Mouse (Mus musculus): ENCODE results near the gene Prok2.

Gene Prok2

GRCm38 (mm10) chr6:99692916-99693841 lies 33.0 kb downstream of the Prok2 start:
- peak; percentile 31 for DNase-seq (ENCODE audit: low read depth, low spot score)

DNA sequence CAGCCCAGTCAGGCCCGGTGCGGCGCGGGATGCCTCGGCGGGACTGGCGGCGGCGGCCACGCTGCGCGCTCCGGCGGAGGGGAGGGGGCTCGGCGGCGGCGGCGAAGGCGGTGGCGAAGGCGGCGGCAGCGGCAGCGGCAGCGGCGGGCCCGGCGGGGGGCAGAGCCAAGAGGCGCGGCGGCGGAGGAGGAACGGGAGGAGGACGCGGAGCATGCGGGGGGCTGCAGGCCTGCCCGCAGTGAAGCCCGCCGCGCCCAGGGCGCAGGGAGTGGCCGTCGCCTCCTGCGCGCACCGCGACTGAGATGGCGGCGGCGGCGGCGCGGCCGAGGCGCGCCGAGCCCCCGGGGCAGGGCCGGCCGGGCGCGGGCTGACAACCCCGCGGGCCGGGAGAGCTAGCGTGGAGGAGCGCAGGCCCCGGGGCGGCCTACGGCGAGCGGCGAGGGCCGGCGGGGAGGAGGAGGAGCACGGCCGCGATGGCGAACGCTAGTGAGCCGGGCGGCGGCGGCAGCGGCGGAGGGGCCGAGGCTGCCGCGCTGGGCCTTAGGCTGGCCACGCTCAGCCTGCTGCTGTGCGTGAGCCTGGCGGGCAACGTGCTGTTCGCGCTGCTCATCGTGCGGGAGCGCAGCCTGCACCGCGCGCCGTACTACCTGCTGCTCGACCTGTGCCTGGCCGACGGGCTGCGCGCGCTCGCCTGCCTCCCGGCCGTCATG lies 33.8 kb downstream of the Prok2 start, which contains the start of gene Gpr27:
Gpr27 (plus strand) TSS at position 474 of the 710 bp plus-strand sequence.
- peak; percentile 41 for DNase-seq (ENCODE audit: low read depth, low spot score)

DNA sequence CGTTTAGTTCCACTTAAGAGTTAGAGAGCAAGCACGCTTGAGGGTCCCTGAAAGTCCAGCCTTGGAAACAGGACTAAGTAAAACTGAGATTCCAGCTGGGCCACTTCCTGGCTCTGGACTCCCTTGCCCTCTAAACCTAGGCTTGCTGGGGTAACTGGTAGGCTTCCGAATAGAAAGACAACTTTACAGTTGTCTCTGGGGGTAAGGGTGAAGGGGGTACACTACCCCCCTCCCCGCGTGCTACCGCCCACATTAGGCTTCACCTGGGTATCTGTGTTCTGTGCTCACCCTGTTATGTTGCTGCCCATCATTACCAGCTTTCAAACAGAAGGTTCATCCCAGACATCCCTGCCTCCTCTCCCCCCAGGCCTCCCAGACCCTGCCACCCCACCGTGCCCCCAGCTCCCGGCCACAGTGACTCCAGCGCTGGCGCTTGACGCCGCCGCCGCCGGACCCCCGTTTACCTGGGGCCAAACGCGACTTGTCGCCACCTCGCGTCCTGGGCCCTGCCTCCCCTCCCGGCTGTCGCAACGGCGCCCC lies 34.5 kb downstream of the Prok2 start:
- DNase-seq (ENCODE audit: low read depth, low spot score) = peak; percentile 7

DNA sequence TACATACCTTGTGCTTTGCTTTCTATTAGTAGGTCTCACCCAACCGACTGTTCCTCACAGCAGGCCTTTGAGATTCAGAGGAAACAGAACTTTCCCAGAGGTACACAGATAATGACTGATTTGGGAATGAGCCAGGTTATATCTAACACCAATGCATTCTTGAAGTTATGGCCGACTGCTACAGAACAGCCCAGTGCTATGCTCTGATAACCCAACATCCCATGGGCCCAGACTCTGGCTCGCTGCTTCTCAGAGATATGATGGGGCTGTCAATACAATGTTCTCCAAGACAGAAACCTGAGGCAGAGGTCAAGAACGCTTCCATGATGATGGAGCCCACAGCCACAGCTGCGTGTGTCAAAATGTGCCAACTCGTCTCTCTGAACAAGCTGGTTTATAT lies 37.7 kb downstream of the Prok2 start:
- no peak for DNase-seq (ENCODE audit: low read depth, low spot score)

DNA sequence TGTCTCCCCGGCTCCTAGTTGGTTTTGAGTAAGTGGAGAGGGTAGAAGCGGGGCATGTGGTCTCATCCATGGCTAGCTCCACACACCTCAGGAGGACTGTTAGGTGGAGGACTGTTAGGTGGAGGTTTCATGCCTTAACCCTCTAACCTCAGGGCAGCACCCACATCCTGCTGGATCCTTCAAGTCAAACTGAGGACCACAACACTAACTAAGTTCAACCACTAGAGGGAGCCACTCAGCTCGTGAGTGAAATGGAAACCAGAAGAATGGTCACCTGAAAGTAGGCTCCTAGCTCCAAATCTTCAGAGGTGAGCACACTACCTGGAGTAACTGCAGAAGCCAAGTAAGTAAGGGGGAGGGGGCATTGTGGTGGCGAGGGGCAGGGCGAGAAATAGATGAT lies 41.3 kb downstream of the Prok2 start:
- DNase-seq (ENCODE audit: low read depth, low spot score) = peak; percentile 45

DNA sequence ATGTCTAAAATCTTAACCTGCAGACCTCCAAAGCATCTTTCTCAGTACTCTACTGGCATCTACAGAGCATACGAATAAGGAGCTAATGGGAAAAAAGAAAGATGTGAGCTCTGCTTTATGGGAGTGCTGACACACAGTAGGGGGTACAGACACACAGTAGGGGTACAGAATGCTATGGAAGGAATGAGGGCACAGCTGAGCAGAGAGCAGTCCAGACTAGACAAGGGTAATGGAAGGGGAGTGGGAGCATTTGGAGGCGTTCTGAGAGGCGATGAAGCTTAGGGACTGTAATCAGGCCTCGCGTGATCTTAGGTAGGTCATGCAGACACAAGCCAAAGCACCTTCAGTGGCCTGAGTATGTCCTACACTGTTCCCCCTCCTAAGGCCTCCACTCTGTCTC lies 42.2 kb downstream of the Prok2 start:
- DNase-seq (ENCODE audit: low read depth, low spot score) = no peak

GRCm38 (mm10) chr6:99678108-99678507 lies 48.1 kb downstream of the Prok2 start:
- DNase-seq (ENCODE audit: low read depth, low spot score) = no peak

DNA sequence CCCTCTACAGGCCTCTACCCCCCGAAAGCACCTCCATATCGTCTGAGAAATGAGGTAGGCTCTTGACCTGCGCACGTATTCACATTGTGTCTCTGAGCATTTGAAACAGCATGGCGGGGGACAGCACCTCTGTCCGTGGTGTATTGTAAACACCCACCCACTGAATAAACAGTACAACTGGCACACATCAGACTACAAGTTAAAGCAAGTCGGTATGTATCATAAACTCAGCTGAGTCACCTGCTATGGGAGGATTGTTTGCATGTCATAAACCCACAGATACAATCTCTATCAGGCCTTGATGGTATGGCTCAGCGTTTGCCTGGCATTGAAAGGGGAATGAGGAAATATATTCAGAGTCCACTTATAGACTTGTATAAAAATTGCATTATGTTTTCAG lies 48.9 kb downstream of the Prok2 start:
- no peak for DNase-seq (ENCODE audit: low read depth, low spot score)

GRCm38 (mm10) chr6:99674482-99674881 lies 51.7 kb downstream of the Prok2 start:
- no peak for DNase-seq (ENCODE audit: low read depth, low spot score)

DNA sequence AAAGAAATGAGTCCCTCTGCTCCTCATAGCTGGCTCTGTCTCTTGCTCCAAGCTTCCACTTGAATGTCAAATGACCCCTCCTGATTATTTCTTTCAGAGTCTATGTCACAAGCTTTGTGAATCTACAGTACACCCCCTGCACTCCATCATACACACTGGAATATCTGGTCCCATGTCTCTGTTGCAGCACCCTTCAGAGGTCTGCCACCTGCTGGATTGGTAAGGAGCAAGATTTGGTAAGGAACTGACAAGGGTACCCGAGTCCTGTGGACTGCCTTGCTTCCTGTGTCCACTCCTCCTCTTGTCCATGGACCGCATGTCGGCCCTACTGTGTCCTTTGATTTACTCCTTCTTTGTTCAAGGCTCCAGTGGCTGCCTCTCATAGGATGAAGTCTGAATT lies 54.4 kb downstream of the Prok2 start:
- no peak for DNase-seq (ENCODE audit: low read depth, low spot score)

DNA sequence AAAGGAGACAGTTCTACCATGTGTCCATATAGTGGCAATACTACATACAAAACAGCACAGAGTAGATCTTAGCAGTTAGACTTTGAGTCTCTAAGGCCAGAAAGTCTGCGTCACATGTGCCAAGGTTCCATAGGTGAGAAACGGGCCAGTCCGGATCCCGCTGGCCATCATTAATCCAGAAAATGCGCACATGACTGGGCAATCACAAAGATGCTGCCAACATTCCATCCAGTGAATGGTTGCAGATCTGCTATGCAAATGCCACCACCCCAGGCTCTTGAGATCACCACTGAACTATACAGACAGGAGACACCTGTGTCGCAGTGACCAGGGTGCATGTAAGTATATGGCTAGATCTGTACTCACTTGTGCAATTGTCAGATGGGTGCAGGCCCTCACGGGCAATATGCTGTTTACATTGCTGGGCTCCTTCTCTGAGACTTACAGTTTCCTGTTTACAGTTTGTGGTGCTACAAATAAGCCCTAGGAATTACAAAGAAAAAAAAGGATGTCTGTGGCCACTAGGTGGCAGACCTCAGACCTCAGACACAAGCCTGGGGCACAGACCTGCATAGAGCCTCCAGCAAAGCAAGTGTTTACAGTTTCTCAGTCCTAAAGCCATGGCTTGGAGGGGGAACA lies 55.6 kb downstream of the Prok2 start:
- peak; percentile 73 for DNase-seq (ENCODE audit: low read depth, low spot score)

- peak; percentile 53 for DNase-seq (ENCODE audit: low read depth, low spot score)
Measured at GRCm38 (mm10) chr6:99669481-99670325, 56.5 kb downstream of the Prok2 start.

- no peak for DNase-seq (ENCODE audit: low read depth, low spot score)
Measured at GRCm38 (mm10) chr6:99667290-99667689, 58.9 kb downstream of the Prok2 start.

GRCm38 (mm10) chr6:99666318-99667171 lies 59.6 kb downstream of the Prok2 start, which contains the start of the genes Eif4e3 and Gm20696:
TSS of gene Eif4e3 (minus strand) at chr6:99666771.
TSS of gene Gm20696 (minus strand) at chr6:99666797.
- peak; percentile 66 for DNase-seq (ENCODE audit: low read depth, low spot score)

DNA sequence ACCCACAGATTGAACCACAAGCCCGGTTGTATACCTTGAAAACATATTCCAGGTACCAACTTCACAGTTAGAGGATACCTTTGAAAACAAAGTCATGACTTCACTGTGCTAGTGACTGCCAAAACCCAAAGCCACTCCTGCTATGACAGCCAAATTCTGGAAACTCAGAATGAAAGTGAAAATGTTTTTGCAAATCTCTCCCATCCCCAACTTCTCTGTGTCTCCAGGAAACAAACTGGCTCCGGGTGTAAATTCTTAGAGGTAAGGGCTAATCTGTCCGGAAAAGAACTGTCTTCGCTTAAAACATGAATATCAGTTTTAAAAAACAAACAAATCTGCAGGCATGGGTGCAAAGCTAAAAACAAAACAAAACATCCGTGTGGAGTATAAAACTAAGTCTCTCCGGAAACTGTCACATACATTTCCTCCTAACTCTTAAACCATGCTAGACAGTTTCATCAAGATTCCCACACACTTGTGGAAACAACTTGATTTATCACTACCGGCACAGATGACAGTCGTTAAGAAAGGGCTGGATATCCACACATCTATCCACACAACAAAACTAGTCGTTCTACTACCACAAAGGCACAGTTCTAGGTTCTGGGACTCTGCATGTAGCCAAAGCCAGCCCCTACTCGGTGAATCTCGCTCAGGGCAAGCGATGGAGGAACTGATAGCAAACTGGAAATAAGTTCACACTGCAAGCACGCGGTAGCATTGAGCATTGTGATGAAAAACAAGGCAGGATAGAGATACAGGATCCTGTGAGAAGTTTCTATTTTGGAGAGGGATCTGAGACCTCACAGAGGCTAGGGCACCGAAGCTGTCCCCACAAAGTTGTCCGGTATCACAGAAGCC lies 60.5 kb downstream of the Prok2 start:
- DNase-seq (ENCODE audit: low read depth, low spot score) = no peak

- no peak for DNase-seq (ENCODE audit: low read depth, low spot score)
Measured at GRCm38 (mm10) chr6:99663232-99663631, 63.0 kb downstream of the Prok2 start.

All from mesoderm, embryonic 11.5 days (tissue).